Mouse (Mus musculus): ENCODE data around the gene Glra4. TPM values are rescaled to one million over a fixed set of nuclear protein-coding genes. Genes with fewer than 3 reads are reported as not detected.

Glra4 gene
- total RNA-seq (2014; rRNA removed; ENCODE audit: low replicate concordance): not detected in 2 replicates
- not detected in 2 replicates for polyA plus RNA-seq (2015; fragmentation: Nextera tagmentation; extraction: Ambion mirVana)

DNA sequence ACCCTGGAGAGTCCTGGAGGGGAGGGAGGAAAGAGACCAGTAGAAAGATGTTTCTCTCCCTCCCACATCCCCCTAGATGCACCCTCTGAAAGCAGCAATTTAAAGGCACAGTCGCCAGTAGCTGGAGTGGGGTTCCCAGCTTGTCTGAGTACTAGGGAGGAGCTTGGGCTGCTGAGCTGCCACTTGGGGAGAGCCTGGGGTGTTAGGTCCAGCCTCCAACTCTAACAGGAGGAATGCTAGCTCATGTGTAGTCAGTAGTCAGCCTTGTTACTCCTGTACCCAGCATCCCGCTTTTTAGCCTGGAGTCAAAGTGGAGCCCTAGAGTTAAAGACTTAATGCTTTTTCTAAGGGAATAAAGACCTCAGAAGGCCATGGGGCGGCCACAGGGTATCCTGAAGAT is at the start of gene Glra4:
TSS of gene Glra4 (minus strand) at position 101 of the 400 bp plus-strand sequence.
- no peak for DNase-seq (ENCODE audit: low spot score)
- H3K4me2 ChIP-seq (ENCODE audit: low read depth, low read length): no peak within 1 kb of the TSS
- no peak for TF ChIP-seq EP300 (IDR thresholded peaks at IDR 0.05; ENCODE audit: low read depth)
- no peak for TF ChIP-seq CTCF (IDR thresholded peaks at IDR 0.05; ENCODE audit: low read depth)
- no peaks in the 10 kb centered on the region for H3K9me3 ChIP-seq (replicated peaks; ENCODE audit: control insufficient read depth, low read length)
- H3K4me1 ChIP-seq (ENCODE audit: control insufficient read depth, insufficient read depth): no peaks in the 10 kb centered on the region
- no peak within 1 kb of the TSS for H3K4me3 ChIP-seq (ENCODE audit: low read depth, low read length)
- H3K9ac ChIP-seq (replicated peaks; ENCODE audit: low read depth, low read length): no peak within 1 kb of the TSS
- no peaks in the 10 kb centered on the region for H3K36me3 ChIP-seq (replicated peaks; ENCODE audit: control insufficient read depth, insufficient read depth, low read length)
- no peak for ATAC-seq (ENCODE audit: insufficient read depth, low read depth)
- no peak within 1 kb of the TSS for H3K27ac ChIP-seq (ENCODE audit: low read depth)
- H3K27me3 ChIP-seq (ENCODE audit: control insufficient read depth, insufficient read depth, low read length): no peaks in the 10 kb centered on the region
- 73% methylated on average over 3 of the region's 3 CpGs for WGBS

DNA sequence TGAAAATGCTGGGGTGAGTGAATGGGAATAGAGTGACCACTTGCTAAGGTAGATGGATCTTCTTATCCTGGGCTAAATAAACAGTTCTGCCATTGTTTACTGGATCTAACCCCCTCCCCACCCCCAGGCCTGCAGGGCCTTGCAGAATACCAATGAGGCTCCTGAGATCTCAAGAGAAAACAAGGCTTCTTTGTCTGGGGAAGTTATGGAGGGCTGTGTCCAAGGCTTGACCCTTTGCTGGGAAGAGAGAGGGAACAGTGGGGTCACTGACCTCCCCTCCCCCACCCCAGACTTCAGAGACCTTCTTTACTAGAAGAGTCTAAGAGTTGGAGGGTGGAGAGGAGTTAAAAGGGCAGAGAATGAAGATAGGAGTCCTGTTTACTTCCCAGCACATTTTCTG is 48.7 kb upstream of the Glra4 start:
- H3K4me1 ChIP-seq (ENCODE audit: control insufficient read depth, insufficient read depth): no peaks in the 10 kb centered on the region
- ATAC-seq (ENCODE audit: insufficient read depth, low read depth): no peak
- H3K4me3 ChIP-seq (ENCODE audit: low read depth, low read length): no peak overlapping the region
- no peak for DNase-seq (ENCODE audit: low spot score)
- H3K9me3 ChIP-seq (replicated peaks; ENCODE audit: control insufficient read depth, low read length): no peaks in the 10 kb centered on the region
- no peaks in the 10 kb centered on the region for H3K36me3 ChIP-seq (replicated peaks; ENCODE audit: control insufficient read depth, insufficient read depth, low read length)
- H3K4me2 ChIP-seq (ENCODE audit: low read depth, low read length): no peak overlapping the region
- H3K27me3 ChIP-seq (ENCODE audit: control insufficient read depth, insufficient read depth, low read length): no peaks in the 10 kb centered on the region
- TF ChIP-seq CTCF (IDR thresholded peaks at IDR 0.05; ENCODE audit: low read depth) (no peak), EP300 (IDR thresholded peaks at IDR 0.05; ENCODE audit: low read depth) (no peak)
- no peak overlapping the region for H3K27ac ChIP-seq (ENCODE audit: low read depth)
- H3K9ac ChIP-seq (replicated peaks; ENCODE audit: low read depth, low read length): no peak overlapping the region

DNA sequence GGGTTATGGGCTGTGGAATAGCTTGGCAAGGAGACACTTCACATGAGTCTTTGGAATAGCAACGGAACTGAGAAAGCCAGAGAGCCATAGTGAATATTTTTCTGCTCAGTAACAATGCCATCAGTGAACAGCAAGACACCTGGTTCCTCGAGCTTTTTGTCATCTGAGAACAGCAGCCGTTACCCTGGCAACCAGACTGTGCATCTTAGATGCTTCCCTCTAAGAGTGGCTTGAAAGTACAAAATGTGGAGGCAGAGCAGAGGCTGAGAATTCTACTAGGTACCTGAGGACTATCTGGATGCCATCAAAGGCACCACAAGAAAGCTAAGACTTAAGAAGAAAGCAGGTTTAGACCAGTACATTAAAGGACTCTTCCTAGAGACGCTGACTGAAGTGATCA is 45.1 kb upstream of the Glra4 start:
- Histone ChIP-seq H3K27ac (ENCODE audit: low read depth) (no peak overlapping the region), H3K4me2 (ENCODE audit: low read depth, low read length) (no peak overlapping the region), H3K4me1 (ENCODE audit: control insufficient read depth, insufficient read depth) (no peaks in the 10 kb centered on the region), H3K4me3 (ENCODE audit: low read depth, low read length) (no peak overlapping the region), H3K9me3 (replicated peaks; ENCODE audit: control insufficient read depth, low read length) (no peaks in the 10 kb centered on the region), H3K9ac (replicated peaks; ENCODE audit: low read depth, low read length) (no peak overlapping the region), H3K36me3 (replicated peaks; ENCODE audit: control insufficient read depth, insufficient read depth, low read length) (no peaks in the 10 kb centered on the region), H3K27me3 (ENCODE audit: control insufficient read depth, insufficient read depth, low read length) (no peaks in the 10 kb centered on the region)
- TF ChIP-seq CTCF (IDR thresholded peaks at IDR 0.05; ENCODE audit: low read depth) (no peak), EP300 (IDR thresholded peaks at IDR 0.05; ENCODE audit: low read depth) (no peak)
- ATAC-seq (ENCODE audit: insufficient read depth, low read depth) (no peak), DNase-seq (ENCODE audit: low spot score) (no peak)
- 61% methylated on average over 4 of the region's 4 CpGs for WGBS

DNA sequence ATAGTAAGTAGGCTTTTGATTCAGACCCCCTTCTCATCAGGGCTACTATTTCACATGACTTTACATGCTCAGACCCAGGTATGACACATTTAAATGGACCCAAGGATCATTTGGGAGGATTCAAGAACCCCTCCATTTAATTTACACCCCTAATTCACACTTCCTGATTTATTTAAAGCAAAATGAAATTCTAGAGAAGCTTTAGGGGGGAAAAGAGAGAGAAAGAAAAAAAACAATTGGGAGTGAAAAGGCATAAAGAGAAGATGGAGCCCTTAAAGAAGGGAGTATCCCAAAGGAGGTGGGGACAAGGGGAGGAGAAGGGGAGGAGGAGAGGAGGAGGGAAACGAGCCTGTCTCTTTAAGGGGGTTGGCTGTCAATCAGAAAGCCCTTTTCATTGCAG is 42.4 kb upstream of the Glra4 start, which contains the start of gene Plp1:
TSS of gene Plp1 (plus strand) at position 301 of the 400 bp plus-strand sequence.
- no peak for TF ChIP-seq EP300 (IDR thresholded peaks at IDR 0.05; ENCODE audit: low read depth)
- no peak for TF ChIP-seq CTCF (IDR thresholded peaks at IDR 0.05; ENCODE audit: low read depth)

DNA sequence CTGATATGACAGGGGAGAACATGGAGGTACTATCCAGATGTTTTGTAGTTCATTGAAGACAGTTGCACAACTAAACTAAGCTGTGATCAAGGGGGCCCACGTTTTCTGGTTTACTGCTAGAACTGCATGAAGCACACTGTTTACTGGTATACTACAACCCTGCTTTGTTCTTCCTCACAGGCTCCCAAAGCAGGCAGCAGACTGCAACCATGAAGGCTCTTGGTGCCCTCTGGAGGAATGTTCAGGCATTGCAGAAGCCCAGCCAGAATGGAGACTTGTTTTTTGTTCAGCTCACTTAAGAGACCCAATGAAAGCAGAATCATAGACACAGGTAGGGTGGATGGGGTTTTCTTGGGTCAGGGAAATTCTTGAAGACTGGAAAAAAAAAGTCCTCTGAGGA is 40.3 kb upstream of the Glra4 start:
- Histone ChIP-seq H3K27ac (ENCODE audit: low read depth) (no peak overlapping the region), H3K9ac (replicated peaks; ENCODE audit: low read depth, low read length) (no peak overlapping the region), H3K9me3 (replicated peaks; ENCODE audit: control insufficient read depth, low read length) (no peaks in the 10 kb centered on the region), H3K4me2 (ENCODE audit: low read depth, low read length) (no peak overlapping the region), H3K4me1 (ENCODE audit: control insufficient read depth, insufficient read depth) (no peaks in the 10 kb centered on the region), H3K4me3 (ENCODE audit: low read depth, low read length) (no peak overlapping the region), H3K27me3 (ENCODE audit: control insufficient read depth, insufficient read depth, low read length) (no peaks in the 10 kb centered on the region), H3K36me3 (replicated peaks; ENCODE audit: control insufficient read depth, insufficient read depth, low read length) (no peaks in the 10 kb centered on the region)
- WGBS: 9% methylated on average over 1 of the region's 1 CpGs
- ATAC-seq (ENCODE audit: insufficient read depth, low read depth) (no peak), DNase-seq (ENCODE audit: low spot score) (peak; percentile 36)
- TF ChIP-seq CTCF (IDR thresholded peaks at IDR 0.05; ENCODE audit: low read depth) (peak; percentile 77), EP300 (IDR thresholded peaks at IDR 0.05; ENCODE audit: low read depth) (no peak)

More for the DNA sequence above, 42.4 kb upstream of the Glra4 start, which contains the start of gene Plp1:
- Histone ChIP-seq H3K4me1 (ENCODE audit: control insufficient read depth, insufficient read depth) (no peaks in the 10 kb centered on the region), H3K27ac (ENCODE audit: low read depth) (no peak within 1 kb of the TSS), H3K4me3 (ENCODE audit: low read depth, low read length) (no peak within 1 kb of the TSS), H3K9ac (replicated peaks; ENCODE audit: low read depth, low read length) (no peak within 1 kb of the TSS), H3K36me3 (replicated peaks; ENCODE audit: control insufficient read depth, insufficient read depth, low read length) (no peaks in the 10 kb centered on the region), H3K27me3 (ENCODE audit: control insufficient read depth, insufficient read depth, low read length) (no peaks in the 10 kb centered on the region), H3K4me2 (ENCODE audit: low read depth, low read length) (no peak within 1 kb of the TSS), H3K9me3 (replicated peaks; ENCODE audit: control insufficient read depth, low read length) (no peaks in the 10 kb centered on the region)
- DNase-seq (ENCODE audit: low spot score): no peak
- 58% methylated on average over 1 of the region's 1 CpGs for WGBS
- ATAC-seq (ENCODE audit: insufficient read depth, low read depth): no peak

DNA sequence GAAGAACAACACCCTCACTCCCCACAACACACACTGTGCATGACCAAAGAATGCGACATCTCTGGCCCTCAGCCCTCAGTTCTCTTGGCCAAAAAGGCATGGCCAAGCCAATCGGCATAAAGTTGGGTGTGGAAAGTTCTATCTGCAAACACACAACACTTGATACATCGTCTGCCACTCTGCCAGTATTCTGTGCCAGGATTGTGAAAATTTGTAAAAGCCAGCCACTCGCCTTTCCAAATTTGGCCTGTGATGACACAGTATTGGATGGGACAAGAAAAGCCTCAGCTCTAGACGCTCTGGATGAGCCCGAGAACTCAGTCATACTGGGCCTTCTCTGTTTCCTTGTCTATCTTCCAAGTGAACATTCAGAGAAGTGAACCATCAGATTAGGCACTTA is 39.8 kb upstream of the Glra4 start:
- Histone ChIP-seq H3K27ac (ENCODE audit: low read depth) (no peak overlapping the region), H3K4me1 (ENCODE audit: control insufficient read depth, insufficient read depth) (no peaks in the 10 kb centered on the region), H3K9ac (replicated peaks; ENCODE audit: low read depth, low read length) (no peak overlapping the region), H3K4me3 (ENCODE audit: low read depth, low read length) (no peak overlapping the region), H3K36me3 (replicated peaks; ENCODE audit: control insufficient read depth, insufficient read depth, low read length) (no peaks in the 10 kb centered on the region), H3K9me3 (replicated peaks; ENCODE audit: control insufficient read depth, low read length) (no peaks in the 10 kb centered on the region), H3K4me2 (ENCODE audit: low read depth, low read length) (no peak overlapping the region), H3K27me3 (ENCODE audit: control insufficient read depth, insufficient read depth, low read length) (no peaks in the 10 kb centered on the region)
- DNase-seq (ENCODE audit: low spot score) (no peak), ATAC-seq (ENCODE audit: insufficient read depth, low read depth) (no peak)
- WGBS: 71% methylated on average over 6 of the region's 6 CpGs
- no peak for TF ChIP-seq EP300 (IDR thresholded peaks at IDR 0.05; ENCODE audit: low read depth)
- TF ChIP-seq CTCF (IDR thresholded peaks at IDR 0.05; ENCODE audit: low read depth): no peak
